Mouse (Mus musculus) lung, adult 2 months (tissue): ENCODE results near the gene Nxf1.

ENCODE experiments used
- CTCF ChIP-seq: fragments of 200-500 bp; IDR thresholded peaks from 2 replicates; pipeline ENCODE4 v1.5.1; 2011; ENCODE audit warnings: mild to moderate bottlenecking, low read length, control low read depth; ENCODE audit not compliant: insufficient read depth
- POLR2A ChIP-seq: fragments of 200-500 bp; IDR thresholded peaks from 2 replicates; pipeline ENCODE4 v1.6.1; 2011; ENCODE audit warnings: low read depth, mild to moderate bottlenecking, control low read depth, low read length, borderline replicate concordance; ENCODE audit errors: extremely low read depth

DNA sequence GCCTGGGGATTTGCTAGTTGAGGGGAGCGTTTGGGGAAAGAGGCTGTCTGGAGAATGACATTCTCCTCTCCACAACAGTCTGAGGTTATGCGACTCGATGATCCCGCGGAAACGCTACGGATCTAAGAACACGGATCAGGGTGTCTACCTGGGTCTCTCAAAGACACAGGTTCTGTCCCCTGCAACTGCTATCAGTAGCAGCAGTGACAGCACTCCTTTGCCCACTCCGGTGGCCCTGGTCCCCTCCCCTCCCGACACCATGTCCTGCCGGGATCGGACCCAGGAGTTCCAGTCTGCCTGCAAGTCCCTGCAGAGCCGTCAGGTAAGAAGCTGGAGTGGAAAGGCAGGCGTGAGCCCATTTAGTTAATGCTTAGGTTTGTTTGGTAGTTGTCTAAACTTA is 14.7 kb upstream of the Nxf1 start:
- TF ChIP-seq POLR2A (no peak), CTCF (no peak)
